Mouse (Mus musculus): ENCODE data around the gene Mrpl18.

DNA sequence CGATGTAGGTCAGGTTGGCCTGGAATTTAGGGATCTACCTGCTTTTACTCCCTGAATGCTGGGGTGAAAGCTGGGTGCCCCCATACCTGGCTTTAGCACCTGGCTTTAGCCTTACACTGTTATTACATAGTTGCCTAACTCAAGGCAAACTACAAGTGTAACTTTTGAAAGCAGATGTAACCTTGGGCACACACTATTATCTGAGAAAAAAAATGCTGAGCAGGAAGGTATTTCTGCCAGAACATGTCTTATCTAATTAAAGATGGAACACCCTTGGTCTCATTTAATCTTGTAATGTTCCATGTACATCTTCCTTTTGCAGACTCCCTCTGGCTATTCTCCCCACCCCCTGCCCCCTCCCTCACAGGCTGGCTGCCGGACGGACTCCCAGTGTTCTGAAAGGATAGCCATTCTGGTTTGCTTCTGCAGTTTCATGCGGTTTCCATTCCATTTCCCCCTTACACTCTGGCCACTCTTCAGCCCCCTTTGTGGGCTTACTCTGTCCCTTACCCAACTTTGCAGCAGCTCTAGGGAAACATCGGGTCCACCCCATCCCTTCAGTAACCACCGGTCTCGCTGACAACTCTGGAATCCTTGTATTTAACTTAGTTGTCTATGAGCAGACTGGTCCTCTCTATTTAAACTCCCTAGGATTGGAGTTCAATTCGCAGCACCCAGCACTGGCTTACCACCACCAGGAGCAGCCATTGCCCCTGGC, 25.6 kb upstream of the Mrpl18 start:
- TF ChIP-seq CTCF (IDR thresholded peaks at IDR 0.05; ENCODE audit: low read depth) = no peak
- no peak for TF ChIP-seq EP300 (IDR thresholded peaks at IDR 0.05; ENCODE audit: low read depth)

All from liver, embryonic 14.5 days (tissue).